Mouse (Mus musculus) c-Kit-positive CD71-positive TER-119-positive erythroid progenitor cells, embryonic 14.5 days (primary cell): Measurements from ENCODE around the gene Tbc1d22a.
"Not testable (repeated sequence)": the region's sequence is repeated elsewhere in the genome, so short reads cannot be mapped to it uniquely, and the experiment has no call there.

Experiments
- DNase-seq: peaks from one replicate; pipeline ENCODE4 v3.0.0-alpha.2; 2013; ENCODE audit warnings: low spot score

Tbc1d22a gene

DNA sequence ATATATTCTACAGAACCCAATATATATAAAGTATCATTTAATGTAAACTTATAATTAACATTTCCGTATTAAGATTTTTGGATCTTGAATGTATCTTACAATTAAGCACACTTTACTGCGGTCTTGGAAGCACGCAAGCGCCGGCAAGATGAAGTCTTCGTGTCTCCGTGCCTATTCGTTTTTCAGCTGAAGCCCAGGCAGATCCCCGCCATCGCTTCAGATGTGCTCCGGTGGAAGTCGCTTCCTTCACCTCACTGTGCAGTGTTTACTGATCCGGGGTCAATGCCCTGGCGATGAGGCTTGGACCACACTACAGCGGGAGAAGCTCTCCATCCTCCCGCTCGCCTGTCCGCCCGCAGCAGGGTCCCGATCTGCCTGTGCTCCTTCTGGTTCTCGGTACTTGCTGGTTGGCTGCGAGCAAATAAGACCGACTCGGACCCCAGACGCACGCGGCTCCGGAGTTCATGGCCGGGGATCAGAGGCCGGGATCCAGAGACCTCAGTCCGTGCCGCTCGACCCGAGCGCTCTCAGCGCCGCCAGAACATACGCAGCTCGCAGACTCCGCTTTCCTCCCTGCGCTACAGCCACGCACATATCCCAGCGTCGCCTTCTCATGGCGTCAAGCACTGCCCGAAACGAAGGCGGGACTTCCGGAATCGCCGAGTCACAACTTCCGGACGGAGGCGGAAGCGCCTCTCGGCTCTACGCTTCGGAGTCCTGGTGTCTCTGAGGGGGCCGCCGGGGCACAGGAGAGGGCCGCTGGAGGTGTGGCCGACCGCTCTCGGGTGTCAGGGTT is at the start of gene Tbc1d22a:
Gene Tbc1d22a (plus strand): TSS at position 707 of the 796 bp plus-strand sequence.
- peak; percentile 93 for DNase-seq

DNA sequence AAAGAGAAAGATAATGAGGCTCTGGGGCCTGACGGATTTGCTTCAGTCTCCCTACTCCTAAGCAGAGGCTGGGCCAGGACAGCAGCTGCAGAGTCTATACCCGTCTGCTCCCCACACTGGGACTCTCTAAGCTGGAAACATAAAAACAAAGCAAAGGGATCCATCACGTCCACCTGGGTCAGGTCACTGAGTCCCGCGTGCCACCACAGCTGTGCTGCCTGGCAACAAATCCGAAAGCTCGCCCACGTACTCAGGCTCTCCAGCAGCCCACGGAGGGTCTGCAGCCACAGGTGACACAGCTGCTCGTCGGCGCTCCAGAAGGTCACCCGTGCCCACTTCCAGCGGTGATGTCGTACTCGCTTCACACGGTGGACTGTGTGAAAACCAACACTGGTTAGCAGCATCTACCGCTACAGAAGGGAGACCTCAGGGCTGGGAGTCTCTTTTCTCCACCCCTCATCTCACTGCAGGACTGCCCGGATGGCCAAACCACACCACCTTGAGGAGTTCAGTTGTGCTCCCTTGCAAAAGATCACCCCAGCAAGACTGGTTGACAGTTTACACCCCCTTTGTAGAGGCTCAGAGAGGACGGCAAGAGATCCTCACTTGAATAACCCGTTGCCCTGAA is 49.4 kb upstream of the Tbc1d22a start:
- DNase-seq, result no peak

GRCm38 (mm10) chr15:86165811-86166590 is 48.3 kb upstream of the Tbc1d22a start:
- no peak for DNase-seq

GRCm38 (mm10) chr15:86167032-86167655 is 47.1 kb upstream of the Tbc1d22a start:
- DNase-seq, result no peak

DNA sequence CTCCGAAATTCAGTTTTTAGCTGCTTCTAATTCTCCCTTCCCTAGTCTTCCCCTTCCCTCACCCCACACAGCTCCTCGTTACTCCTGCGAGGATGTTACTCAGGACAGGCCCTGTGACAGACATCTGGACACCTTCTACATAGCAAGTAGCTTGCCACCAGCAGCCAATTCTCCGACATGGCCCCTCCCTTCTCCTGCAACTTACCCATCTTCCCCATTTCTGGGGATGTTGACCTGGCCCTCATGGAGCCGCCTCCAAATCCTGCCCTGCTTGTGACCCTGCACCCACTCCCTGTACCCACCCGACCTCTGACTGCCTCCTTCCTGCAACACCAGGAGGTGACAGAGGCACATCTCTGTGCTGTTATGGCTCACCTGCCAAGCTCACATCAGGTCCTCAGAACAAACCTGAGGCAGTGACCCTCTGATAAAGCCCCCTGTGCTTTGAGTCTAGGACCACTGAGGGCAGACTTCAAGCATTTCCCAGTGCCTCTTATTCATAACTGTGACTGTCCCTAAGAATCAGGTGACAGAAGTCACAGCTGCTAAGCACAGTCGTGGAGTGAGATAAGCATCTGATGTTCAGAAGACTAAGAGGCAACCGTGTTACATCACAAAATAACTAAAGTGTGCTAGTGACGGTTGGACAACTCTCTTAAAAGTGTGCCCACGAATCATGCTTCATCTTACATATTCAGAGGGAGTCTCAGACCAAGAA is 46.3 kb upstream of the Tbc1d22a start:
- no peak for DNase-seq

DNA sequence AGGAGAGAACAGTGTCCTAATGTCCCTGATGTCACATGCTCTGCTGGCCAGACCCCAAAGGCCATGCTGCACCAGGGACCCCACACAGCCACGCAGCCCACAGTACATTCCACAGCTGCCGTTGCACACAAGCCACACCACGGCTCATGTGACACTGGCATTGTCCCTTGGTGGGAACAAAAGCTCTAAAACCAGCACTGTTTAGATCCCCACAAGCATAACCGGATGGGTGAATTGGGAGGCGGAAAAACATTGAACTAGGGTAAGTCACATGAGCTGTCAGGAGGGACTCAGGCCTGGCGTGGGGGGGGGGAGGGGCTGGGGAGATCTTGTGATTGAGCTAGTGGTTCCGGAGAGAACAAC is 45.8 kb upstream of the Tbc1d22a start:
- no peak for DNase-seq

GRCm38 (mm10) chr15:86168941-86169816 is 45.1 kb upstream of the Tbc1d22a start:
- no peak for DNase-seq

GRCm38 (mm10) chr15:86169817-86170110 is 44.5 kb upstream of the Tbc1d22a start:
- no peak for DNase-seq

DNA sequence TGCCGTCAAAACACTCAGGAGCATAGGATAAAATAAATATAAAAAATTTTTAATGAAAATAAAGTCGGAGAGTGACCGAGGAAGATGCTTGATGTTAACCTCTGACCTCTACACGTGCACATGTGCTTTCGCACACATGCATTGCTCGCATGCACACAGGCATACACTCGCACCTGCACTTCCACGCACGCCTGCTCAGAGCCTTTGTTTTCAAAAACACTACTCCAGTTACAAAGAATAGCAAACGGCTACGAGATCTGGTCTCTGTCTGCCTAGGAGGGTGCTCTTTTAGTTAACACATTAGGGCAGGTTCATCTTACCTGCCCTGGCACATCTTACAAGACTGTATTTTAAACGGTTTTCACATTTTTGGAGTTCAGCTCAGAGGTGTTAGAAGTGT is 42.9 kb upstream of the Tbc1d22a start:
- DNase-seq, result no peak

- no peak for DNase-seq
Measured at GRCm38 (mm10) chr15:86172124-86172523, 42.1 kb upstream of the Tbc1d22a start.

- no peak for DNase-seq
Measured at GRCm38 (mm10) chr15:86172526-86172925, 41.7 kb upstream of the Tbc1d22a start.

GRCm38 (mm10) chr15:86173136-86173985 is 40.9 kb upstream of the Tbc1d22a start:
- no peak for DNase-seq

DNA sequence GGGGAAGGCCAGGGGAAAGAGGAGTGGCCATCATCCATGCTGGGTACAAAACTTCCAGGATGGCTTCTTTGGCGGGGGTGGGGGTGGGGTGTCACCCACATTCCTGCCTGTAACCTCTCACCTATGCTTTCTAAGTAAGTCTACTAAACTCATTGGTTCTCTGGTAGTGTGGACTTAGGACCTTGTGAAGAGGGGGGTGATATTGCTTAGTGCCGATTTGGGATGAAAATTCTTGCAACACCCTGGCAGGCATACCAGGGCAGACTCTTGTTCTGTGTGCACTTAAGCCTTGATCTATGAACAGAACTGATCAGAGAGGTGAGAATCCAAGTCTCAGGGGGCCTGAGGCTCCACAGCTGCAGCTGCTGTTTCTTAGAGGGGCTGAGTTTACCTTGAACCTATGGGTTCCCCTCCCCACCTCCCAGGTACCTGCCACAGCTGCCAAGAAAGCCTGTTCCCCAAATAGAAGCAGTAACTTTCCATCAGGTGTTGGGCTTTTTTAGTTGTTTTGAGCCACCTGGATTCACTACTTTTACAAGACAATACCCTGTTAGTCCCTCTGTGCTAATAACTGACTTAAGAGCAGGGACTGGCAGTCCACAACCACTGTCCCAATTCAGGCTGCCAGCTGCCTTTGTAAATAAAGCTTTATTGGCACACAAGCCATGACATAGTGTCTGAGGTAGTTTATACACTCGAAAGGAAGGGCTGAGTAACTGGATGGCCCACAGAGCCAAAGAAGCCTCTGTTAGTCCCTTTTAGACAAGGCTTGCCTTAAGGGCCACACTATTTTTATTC is 38.8 kb upstream of the Tbc1d22a start:
- no peak for DNase-seq

DNA sequence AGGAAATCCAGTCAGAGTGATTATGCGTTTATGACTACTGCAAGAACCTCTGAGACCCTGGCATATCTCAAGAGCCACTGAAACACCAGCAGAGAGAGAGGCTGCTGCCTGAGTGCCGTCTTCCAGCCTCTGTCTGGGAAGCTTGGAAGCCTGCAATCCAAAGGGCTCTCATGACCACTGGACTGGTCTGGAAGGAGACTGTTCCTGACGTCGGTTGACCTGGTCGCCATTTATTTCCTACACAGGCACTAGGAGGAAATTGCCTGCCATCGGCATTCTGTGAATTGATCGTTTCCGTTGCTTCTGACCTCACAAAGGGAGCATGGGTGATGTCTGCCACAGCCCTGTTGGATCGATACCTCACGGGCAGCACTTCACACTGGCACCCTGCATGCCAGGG is 38.1 kb upstream of the Tbc1d22a start:
- no peak for DNase-seq

- no peak for DNase-seq
Measured at GRCm38 (mm10) chr15:86176771-86177702, 37.2 kb upstream of the Tbc1d22a start.

- DNase-seq, result not testable (repeated sequence)
Measured at GRCm38 (mm10) chr15:86177703-86178251, 36.5 kb upstream of the Tbc1d22a start.

DNA sequence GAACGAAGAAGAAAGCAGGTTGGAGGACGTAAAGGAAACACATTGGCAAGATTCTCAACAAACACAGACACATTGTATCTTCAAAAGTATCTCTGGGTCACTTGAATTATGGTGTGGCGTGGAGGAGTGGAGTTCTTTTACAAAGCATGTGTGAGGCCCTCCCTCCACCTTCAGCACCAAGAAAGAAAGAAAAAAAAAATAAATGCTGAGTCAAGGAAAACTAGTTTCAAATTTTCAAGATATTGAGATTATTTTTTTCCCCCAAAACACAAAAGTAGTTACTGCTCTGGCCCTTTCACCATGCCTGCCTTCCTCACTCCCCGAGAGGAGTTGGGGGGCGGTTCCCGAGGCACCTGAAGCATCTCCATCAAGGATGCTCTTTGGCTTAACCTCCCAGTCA is 35.7 kb upstream of the Tbc1d22a start:
- no peak for DNase-seq

- no peak for DNase-seq
Measured at GRCm38 (mm10) chr15:86180427-86180826, 33.8 kb upstream of the Tbc1d22a start.
